Mouse (Mus musculus): ENCODE data around the gene Coro7.

- TF ChIP-seq CHD2 (IDR thresholded peaks at IDR 0.05; ENCODE audit: low read depth, low read length) (no peak), MAFK (IDR thresholded peaks at IDR 0.05; ENCODE audit: insufficient read depth, low read depth, low read length) (no peak), ZC3H11A (IDR thresholded peaks at IDR 0.05; ENCODE audit: borderline replicate concordance, low read depth, low read length) (no peak), ZNF384 (IDR thresholded peaks at IDR 0.05; ENCODE audit: low read depth, low read length) (no peak)
Observed at GRCm38 (mm10) chr16:4655251-4655734, 24.3 kb downstream of the Coro7 start.

Measured in ES-E14 (cell line).